Mouse (Mus musculus) forebrain, embryonic 13.5 days (tissue): Measurements from ENCODE around the gene Med29. TPM values are rescaled to one million over a fixed set of nuclear protein-coding genes. Genes with fewer than 3 reads are reported as not detected.
A peak's percentile ranks its signal among the peaks of the same experiment; 100 is the strongest.

ENCODE experiments used
- ATAC-seq: fragments of 200-750 bp; cut with Nextera tagmentation; 2 replicates; pipeline ENCODE4 v1.8.0; 2017
- H3K27ac ChIP-seq: fragments of 300-500 bp; sonication (generic); 2 replicates; pipeline ENCODE4 v1.5.1; 2015; ENCODE audit warnings: inconsistent platforms, mild to moderate bottlenecking, moderate library complexity
- H3K27me3 ChIP-seq: fragments of 300-500 bp; sonication (generic); 2 replicates; pipeline ENCODE4 v1.6.1; 2015; ENCODE audit warnings: mild to moderate bottlenecking, inconsistent platforms
- H3K36me3 ChIP-seq: fragments of 300-500 bp; sonication (generic); 2 replicates; pipeline ENCODE4 v1.6.1; 2015; ENCODE audit warnings: mild to moderate bottlenecking, inconsistent platforms; ENCODE audit not compliant: poor library complexity, severe bottlenecking
- H3K4me1 ChIP-seq: fragments of 300-500 bp; sonication (generic); 2 replicates; pipeline ENCODE4 v1.6.1; 2015; ENCODE audit warnings: inconsistent platforms
- H3K4me2 ChIP-seq: fragments of 300-500 bp; sonication (generic); 2 replicates; pipeline ENCODE4 v1.6.1; 2015; ENCODE audit warnings: inconsistent platforms, mild to moderate bottlenecking, moderate library complexity
- H3K4me3 ChIP-seq: fragments of 300-500 bp; sonication (generic); 2 replicates; pipeline ENCODE4 v1.5.1; 2015; ENCODE audit warnings: mild to moderate bottlenecking, inconsistent platforms
- H3K9ac ChIP-seq: fragments of 300-500 bp; sonication (generic); 2 replicates; pipeline ENCODE4 v1.6.1; 2015; ENCODE audit warnings: mild to moderate bottlenecking, inconsistent platforms
- H3K9me3 ChIP-seq: fragments of 300-500 bp; sonication (generic); replicated peaks from 2 replicates; pipeline ENCODE4 v1.6.1; 2016; ENCODE audit warnings: inconsistent platforms
- WGBS: fragments of 180-500 bp; shearing (Covaris S2); methylation state at CpG from one replicate; pipeline ENCODE4 v1.1.7; 2015; 5-methylcytosine and 5-hydroxymethylcytosine counted together
- polyA plus RNA-seq: library from polyadenylated mRNA; unstranded; fragments of >200 nt; fragmentation: Nextera tagmentation; extraction: Ambion mirVana; gene quantifications from 2 replicates; pipeline ENCODE4 v1.2.1, GENCODE M21; 2015

The Med29 gene
- polyA plus RNA-seq, 1 experiment from 2014 or later: 49.3 TPM

- 2% methylated on average over 5 of the region's 5 CpGs for WGBS
- Histone ChIP-seq H3K9me3 (no peaks in the 10 kb centered on the region), H3K4me2 (peak overlapping the region; percentile 12; the same call in 1 of the 2 replicates), H3K4me1 (peaks cover 19% of the 10 kb centered on the region), H3K27ac (peak overlapping the region; percentile 35), H3K4me3 (0 out of 2 replicates have a peak overlapping the region, but pooled peaks have one; percentile 7), H3K9ac (0 out of 2 replicates have a peak overlapping the region, but pooled peaks have one; percentile 18), H3K27me3 (no peaks in the 10 kb centered on the region), H3K36me3 (peaks cover 64% of the 10 kb centered on the region)
- ATAC-seq: no peak
Observed at GRCm38 (mm10) chr7:28357984-28358383, 34.5 kb downstream of the Med29 start.

DNA sequence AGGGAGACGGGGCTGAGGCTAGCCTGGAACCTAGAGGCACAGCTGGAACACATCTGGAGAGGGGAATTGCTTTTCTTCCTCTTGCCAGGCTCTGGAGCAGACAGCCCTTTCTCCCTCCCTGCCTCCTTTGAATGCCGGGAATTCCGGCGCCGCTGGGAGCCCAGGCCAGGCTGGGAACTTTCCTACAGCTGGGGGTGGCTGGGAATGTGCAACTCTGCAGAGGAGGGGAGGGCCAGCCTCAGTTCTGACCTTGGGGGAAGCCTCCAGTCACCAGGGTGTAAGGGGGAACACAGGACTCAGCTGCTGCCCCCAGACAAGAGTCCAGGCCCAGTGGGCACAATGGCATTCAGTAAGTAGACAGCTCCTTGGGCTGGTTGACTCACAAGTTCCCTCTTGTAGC, 35.5 kb downstream of the Med29 start:
- Histone ChIP-seq H3K36me3 (peaks cover 63% of the 10 kb centered on the region), H3K4me3 (no peak overlapping the region)
- no peak for ATAC-seq

DNA sequence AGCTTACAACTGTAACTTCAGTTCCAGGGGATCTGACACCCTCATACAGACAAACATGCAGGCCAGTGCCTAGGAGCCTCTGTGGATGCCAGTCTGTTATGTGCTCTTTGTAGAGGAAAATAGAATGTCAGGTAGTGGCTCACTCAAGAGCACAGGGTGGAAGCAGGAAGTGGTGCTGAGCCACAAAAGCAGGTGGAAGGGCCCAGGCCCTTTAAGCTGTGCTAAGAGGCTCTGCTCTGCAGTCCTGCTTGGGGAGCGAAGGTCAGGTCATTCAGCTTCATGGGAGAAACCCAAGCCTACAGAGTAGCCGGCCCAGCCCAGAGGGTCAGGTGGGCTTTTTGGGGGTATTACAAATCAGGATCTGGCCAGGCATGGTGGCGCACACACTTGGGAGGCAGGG, 37.3 kb downstream of the Med29 start:
- no peak for ATAC-seq
- no peaks in the 10 kb centered on the region for H3K9me3 ChIP-seq
- no peaks in the 10 kb centered on the region for H3K27me3 ChIP-seq
- peaks cover 30% of the 10 kb centered on the region for H3K4me1 ChIP-seq
- H3K4me3 ChIP-seq: no peak overlapping the region
- 90% methylated on average over 3 of the region's 3 CpGs for WGBS
- H3K27ac ChIP-seq: no peak overlapping the region
- H3K36me3 ChIP-seq: peaks cover 46% of the 10 kb centered on the region
- no peak overlapping the region for H3K9ac ChIP-seq
- no peak overlapping the region for H3K4me2 ChIP-seq

More for the DNA sequence above, 35.5 kb downstream of the Med29 start:
- WGBS: 2% methylated on average over 5 of the region's 5 CpGs
- Histone ChIP-seq H3K27ac (0 out of 2 replicates have a peak overlapping the region, but pooled peaks have one; percentile 14), H3K4me1 (peaks cover 21% of the 10 kb centered on the region), H3K9ac (no peak overlapping the region), H3K9me3 (no peaks in the 10 kb centered on the region), H3K27me3 (no peaks in the 10 kb centered on the region), H3K4me2 (no peak overlapping the region)

DNA sequence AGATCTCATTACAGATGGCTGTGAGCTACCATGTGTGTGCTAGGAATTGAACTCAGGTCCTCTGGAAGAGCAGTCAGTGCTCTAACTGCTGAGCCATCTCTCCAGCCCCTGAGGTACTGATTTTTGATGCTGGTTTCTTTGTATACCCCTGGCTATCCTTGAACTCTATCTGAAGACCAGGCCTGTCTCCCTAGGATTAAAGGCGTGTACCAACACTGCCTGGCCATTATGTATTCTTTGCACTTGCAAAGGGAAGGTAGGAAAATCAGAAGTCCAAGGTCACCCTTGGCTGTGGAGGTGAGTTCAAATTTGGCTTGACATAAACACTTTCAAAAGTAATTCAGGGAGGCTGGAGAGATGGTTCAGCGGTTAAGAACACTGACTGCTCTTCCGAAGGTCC, 37.9 kb downstream of the Med29 start:
- no peak for ATAC-seq
- no peak overlapping the region for H3K4me3 ChIP-seq
- H3K9ac ChIP-seq: no peak overlapping the region
- H3K36me3 ChIP-seq: peaks cover 39% of the 10 kb centered on the region
- H3K4me2 ChIP-seq: no peak overlapping the region
- H3K27ac ChIP-seq: no peak overlapping the region
- H3K4me1 ChIP-seq: peaks cover 36% of the 10 kb centered on the region
- no peaks in the 10 kb centered on the region for H3K27me3 ChIP-seq
- H3K9me3 ChIP-seq: no peaks in the 10 kb centered on the region
- 90% methylated on average over 3 of the region's 3 CpGs for WGBS

DNA sequence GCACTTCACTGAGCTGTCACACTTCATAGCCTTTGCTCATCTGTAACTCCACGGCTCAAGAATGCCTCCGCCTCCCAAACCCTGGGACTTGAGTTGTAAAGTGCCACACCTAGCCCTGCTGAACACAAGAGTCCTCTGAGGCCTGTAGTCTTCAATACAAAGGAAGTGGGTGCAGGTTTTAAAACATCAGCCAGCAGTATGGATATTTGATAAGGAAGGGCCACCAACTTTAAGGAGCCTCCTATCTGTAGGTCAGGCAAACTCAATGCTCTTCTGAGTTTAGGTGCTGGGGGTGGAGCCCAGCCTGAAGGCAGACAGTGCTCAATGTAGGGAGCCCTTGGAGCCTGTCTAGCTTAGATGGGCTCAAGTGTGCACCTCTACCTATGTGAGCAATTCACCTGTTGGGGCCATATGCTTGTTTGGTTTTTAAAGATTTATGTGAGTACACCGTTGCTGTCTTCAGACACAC, 38.4 kb downstream of the Med29 start:
- H3K27ac ChIP-seq: no peak overlapping the region
- H3K27me3 ChIP-seq: no peaks in the 10 kb centered on the region
- peaks cover 38% of the 10 kb centered on the region for H3K4me1 ChIP-seq
- H3K4me3 ChIP-seq: no peak overlapping the region
- H3K9ac ChIP-seq: no peak overlapping the region
- 92% methylated on average over 3 of the region's 3 CpGs for WGBS
- no peak overlapping the region for H3K4me2 ChIP-seq
- ATAC-seq: no peak
- peaks cover 36% of the 10 kb centered on the region for H3K36me3 ChIP-seq
- no peaks in the 10 kb centered on the region for H3K9me3 ChIP-seq

DNA sequence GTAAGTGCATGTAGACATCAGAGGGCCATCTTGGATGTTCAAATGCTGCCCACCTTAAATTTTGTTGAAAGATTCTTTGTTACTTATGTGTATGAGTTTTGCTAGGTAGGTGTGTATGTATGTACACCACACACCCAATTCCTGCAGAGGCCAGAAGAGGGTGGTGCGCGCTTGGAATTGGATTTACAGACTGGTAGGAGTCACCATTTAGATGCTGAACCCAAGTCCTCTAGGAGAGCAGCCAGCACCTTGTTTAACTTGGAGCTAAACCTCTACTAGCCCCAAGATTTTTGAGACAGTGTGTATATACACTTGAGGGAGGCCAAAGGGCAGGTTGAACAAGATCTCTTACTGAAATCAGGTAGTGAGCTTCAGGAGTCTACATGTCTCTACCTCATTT, 39.2 kb downstream of the Med29 start:
- Histone ChIP-seq H3K4me2 (no peak overlapping the region), H3K4me1 (peaks cover 34% of the 10 kb centered on the region), H3K4me3 (no peak overlapping the region), H3K9ac (no peak overlapping the region), H3K27me3 (no peaks in the 10 kb centered on the region), H3K36me3 (peaks cover 31% of the 10 kb centered on the region), H3K9me3 (no peaks in the 10 kb centered on the region), H3K27ac (no peak overlapping the region)
- 95% methylated on average over 2 of the region's 2 CpGs for WGBS
- no peak for ATAC-seq

- Histone ChIP-seq H3K27me3 (no peaks in the 10 kb centered on the region), H3K36me3 (peaks cover 31% of the 10 kb centered on the region), H3K27ac (no peak overlapping the region), H3K4me2 (peak overlapping the region; percentile 93), H3K4me1 (peaks cover 20% of the 10 kb centered on the region), H3K4me3 (peak overlapping the region; percentile 91), H3K9me3 (no peaks in the 10 kb centered on the region), H3K9ac (peak overlapping the region; percentile 96)
- ATAC-seq: no peak
- WGBS: 48% methylated on average over 4 of the region's 4 CpGs
Observed at GRCm38 (mm10) chr7:28351676-28352191, 40.8 kb downstream of the Med29 start.

DNA sequence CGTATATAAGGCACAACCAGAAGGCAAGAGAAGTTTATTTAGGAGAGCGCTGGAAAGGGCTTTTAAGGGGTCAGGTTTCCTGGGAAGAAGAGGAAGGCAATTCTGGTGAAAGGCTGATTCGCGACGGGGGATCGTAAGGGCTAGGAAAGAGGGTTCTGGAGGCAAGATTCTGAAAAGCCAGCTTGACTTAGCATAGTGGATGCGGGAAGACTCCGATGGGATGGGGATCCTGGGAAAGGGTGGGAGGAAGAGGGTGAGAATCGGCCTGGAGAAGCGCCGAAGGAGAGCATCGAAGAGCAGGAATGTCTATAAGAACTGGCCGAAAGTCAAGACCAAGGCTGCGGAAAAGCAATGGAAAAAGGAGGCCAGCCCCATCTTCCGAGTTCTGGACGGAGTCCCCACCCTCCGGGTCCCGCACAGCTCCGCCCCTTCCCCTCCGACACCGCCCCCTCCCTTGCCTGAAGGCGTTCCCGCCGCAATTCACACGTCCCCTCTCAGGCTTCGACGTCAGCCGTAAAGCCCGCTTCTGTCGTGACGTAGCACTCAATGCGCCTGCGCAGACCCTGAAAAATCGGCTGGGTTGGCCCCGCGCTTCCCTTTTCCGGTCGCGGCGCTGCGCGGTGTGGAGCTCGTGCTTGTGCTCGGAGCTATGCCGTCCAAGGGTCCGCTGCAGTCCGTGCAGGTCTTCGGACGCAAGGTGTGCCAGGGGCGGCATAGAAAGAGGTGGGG, 42.2 kb downstream of the Med29 start, which contains the start of gene Rps16:
TSS of gene Rps16 (plus strand) at position 498 of the 729 bp plus-strand sequence.
- Histone ChIP-seq H3K9me3 (no peaks in the 10 kb centered on the region), H3K36me3 (peaks cover 30% of the 10 kb centered on the region), H3K4me1 (peaks cover 20% of the 10 kb centered on the region), H3K9ac (peak within 1 kb of the TSS; percentile 96), H3K27me3 (no peaks in the 10 kb centered on the region), H3K27ac (peak within 1 kb of the TSS; percentile 77), H3K4me3 (peak within 1 kb of the TSS; percentile 91), H3K4me2 (peak within 1 kb of the TSS; percentile 93)
- under 1% methylated on average over 47 of the region's 50 CpGs for WGBS
- peak; percentile 95 for ATAC-seq

GRCm38 (mm10) chr7:28348601-28349000, 43.9 kb downstream of the Med29 start:
- peaks cover 15% of the 10 kb centered on the region for H3K36me3 ChIP-seq
- H3K4me2 ChIP-seq: no peak overlapping the region
- WGBS: 88% methylated on average over 7 of the region's 7 CpGs
- no peak overlapping the region for H3K27ac ChIP-seq
- no peaks in the 10 kb centered on the region for H3K9me3 ChIP-seq
- no peak overlapping the region for H3K9ac ChIP-seq
- H3K4me3 ChIP-seq: no peak overlapping the region
- no peak for ATAC-seq
- H3K4me1 ChIP-seq: peaks cover 20% of the 10 kb centered on the region
- no peaks in the 10 kb centered on the region for H3K27me3 ChIP-seq

DNA sequence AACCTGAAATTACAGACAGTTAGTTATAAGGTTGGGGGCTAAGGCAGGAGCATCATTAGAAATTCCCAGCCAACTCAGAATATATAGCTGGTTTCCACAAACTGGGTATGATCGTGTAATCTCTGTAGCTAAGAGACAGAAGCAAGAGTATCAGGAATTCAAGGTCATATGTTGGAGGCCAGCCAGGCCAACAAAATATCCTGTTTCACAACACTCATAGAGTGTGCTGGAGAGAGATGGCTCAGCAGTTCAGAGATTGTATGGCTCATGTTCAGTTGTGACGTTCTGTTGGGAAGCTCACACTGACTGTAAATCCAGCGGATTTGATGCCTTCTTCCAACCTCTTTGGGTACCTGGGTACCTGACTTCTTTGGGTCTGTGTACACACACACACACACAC, 44.8 kb downstream of the Med29 start:
- no peak overlapping the region for H3K4me3 ChIP-seq
- H3K4me1 ChIP-seq: peaks cover 20% of the 10 kb centered on the region
- no peak overlapping the region for H3K27ac ChIP-seq
- ATAC-seq: no peak
- H3K9me3 ChIP-seq: no peaks in the 10 kb centered on the region
- WGBS: 83% methylated on average over 3 of the region's 3 CpGs
- no peaks in the 10 kb centered on the region for H3K27me3 ChIP-seq
- no peak overlapping the region for H3K4me2 ChIP-seq
- H3K36me3 ChIP-seq: peaks cover 7% of the 10 kb centered on the region
- 0 out of 2 replicates have a peak overlapping the region, but pooled peaks have one; percentile 8 for H3K9ac ChIP-seq

GRCm38 (mm10) chr7:28344637-28345036, 47.9 kb downstream of the Med29 start:
- no peak overlapping the region for H3K4me3 ChIP-seq
- no peaks in the 10 kb centered on the region for H3K27me3 ChIP-seq
- no peak overlapping the region for H3K9ac ChIP-seq
- peak; percentile 36; the same call in 1 of the 2 replicates for ATAC-seq
- no peak overlapping the region for H3K4me2 ChIP-seq
- no peak overlapping the region for H3K27ac ChIP-seq
- H3K36me3 ChIP-seq: no peaks in the 10 kb centered on the region
- 7% methylated on average over 4 of the region's 4 CpGs for WGBS
- peaks cover 2% of the 10 kb centered on the region; the same call in 1 of the 2 replicates for H3K4me1 ChIP-seq
- H3K9me3 ChIP-seq: no peaks in the 10 kb centered on the region

DNA sequence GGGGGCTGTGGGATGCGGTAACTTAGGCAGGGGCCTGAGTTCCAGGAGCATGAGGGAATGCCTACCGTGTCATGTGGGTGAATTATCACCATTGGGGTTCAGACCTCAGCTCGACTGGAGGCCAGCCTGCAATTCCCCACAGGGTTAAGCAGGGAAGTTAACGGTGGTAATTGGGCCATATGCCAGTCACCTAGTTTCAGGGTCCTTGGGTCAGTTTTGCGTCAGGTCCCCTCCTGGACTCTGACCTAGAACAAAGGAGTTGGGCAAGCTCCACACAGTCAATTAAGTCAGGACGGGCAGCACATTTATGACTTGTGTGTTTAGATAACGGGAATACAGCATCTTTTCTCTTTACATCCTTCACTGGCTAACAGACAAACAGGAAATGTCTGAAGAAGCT, 51.1 kb downstream of the Med29 start:
- 45% methylated on average over 7 of the region's 7 CpGs for WGBS
- no peak for ATAC-seq
- Histone ChIP-seq H3K9ac (no peak overlapping the region), H3K9me3 (no peaks in the 10 kb centered on the region), H3K4me1 (peaks cover 14% of the 10 kb centered on the region), H3K4me3 (no peak overlapping the region), H3K27me3 (no peaks in the 10 kb centered on the region), H3K4me2 (no peak overlapping the region), H3K27ac (no peak overlapping the region), H3K36me3 (0 out of 2 replicates have a peak, but pooled peaks cover under 1% of the 10 kb centered on the region)
